Mouse (Mus musculus): ENCODE results near the gene Kmt5a.

DNA sequence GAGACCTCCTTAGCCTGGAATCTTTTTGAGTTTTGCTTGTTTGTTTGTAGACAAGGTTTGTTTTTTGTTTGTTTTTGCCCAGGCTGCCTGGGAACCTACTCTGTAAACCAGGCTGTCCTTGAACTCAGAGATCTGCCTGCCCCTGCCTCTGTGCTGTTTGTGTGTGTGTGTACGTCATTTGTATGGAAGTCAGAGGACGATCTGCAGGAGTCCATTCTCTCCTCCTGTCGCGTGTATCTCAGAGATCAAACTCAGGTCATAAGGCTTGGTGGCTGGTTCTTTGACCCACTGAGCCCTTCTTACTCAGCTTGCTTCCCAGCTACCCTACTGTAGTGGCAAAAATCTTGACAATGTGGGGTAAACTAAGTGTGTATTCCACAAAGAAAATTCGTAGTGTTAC is 984 bp upstream of the Kmt5a start:
- no peak for TF ChIP-seq EP300 (IDR thresholded peaks at IDR 0.05)
- TF ChIP-seq CTCF (IDR thresholded peaks at IDR 0.05): no peak

All from lung, postnatal 0 days (tissue).